Mouse (Mus musculus): ENCODE data around the gene Parvg. TPM values are rescaled to one million over a fixed set of nuclear protein-coding genes. Genes with fewer than 3 reads are reported as not detected.
A peak's percentile ranks its signal among the peaks of the same experiment; 100 is the strongest.
"Not testable (repeated sequence)": the region's sequence is repeated elsewhere in the genome, so short reads cannot be mapped to it uniquely, and the experiment has no call there.

Parvg gene
- 1 to 10 TPM; 2.0 to 3.1 TPM for total RNA-seq (2021)
- long read RNA-seq, experiment 1, partial matches to known transcripts, result 0 of 3 reads
- long read RNA-seq, experiment 1, other reads (novel, unspliced or antisense), result 2 of 3 reads
- long read RNA-seq, experiment 2, partial matches to known transcripts, result 0 of 1 reads
- long read RNA-seq, experiment 2, other reads (novel, unspliced or antisense), result 0 of 1 reads

DNA sequence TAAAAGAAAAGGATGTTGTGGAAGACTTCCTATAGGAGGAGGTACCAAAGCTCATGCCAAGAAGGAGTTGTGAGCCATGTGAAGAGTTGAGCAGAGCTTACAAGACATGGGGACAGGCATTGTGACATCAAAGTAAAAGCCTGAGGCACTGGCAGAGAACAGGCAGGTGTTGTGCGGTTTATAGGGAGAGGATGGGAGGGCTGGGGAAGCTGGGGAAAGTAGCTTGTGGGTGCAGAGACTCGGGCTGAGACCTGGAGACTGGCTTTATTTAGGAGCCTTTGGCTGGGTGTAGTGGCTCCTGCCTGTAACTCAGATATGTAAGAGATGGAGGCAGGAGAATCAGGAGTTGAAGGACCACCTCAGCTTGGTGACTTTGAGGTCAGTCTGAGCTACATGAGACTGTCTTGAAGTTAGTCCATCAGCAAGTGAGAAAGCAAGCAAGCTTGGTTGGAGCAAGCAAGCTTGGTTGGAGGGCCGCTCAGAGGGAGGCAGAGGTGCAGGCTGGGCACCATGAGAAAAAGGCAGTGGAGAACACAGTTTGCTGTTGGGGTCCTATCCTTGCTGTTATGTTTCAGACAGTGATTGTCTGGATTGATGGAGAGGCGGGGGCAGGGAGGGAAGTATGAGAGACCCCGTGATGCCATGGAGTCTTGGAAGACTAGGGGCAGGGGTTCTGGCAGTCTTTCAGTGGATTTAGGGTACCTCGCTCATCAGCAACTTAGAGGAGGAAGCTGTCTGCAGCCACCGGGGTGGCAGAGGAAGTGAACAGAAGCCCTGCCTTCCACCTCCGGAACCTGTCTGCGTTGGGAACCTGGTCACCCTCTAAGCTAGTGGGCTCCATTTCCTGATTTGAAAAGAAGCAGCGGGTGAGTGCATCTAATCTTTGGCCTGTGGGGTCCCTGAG lies at the start of gene Parvg:
Gene Parvg, plus strand, starts transcription at position 61 of the 904 bp plus-strand sequence.
- no peak for DNase-seq

DNA sequence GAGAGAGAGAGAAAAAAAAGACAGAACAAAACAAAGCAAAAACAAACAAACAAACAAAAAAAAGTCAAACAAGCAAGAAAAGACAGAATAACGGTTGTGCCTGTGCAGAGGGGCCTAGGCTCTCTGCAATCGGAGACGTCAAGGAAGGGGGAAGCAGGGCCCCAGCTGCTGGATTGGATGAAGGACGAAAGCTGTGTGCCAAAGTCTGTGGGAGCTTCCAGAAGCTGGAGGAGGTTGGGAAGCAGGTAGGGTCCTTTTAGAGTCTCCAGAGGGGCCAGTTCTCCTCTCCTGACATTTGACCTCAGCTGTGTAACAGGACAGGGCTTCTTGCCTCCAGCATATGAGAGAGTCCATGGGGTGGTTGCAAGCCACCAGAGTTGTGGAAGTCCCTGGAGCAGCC lies 47.8 kb upstream of the Parvg start:
- DNase-seq, result no peak

DNA sequence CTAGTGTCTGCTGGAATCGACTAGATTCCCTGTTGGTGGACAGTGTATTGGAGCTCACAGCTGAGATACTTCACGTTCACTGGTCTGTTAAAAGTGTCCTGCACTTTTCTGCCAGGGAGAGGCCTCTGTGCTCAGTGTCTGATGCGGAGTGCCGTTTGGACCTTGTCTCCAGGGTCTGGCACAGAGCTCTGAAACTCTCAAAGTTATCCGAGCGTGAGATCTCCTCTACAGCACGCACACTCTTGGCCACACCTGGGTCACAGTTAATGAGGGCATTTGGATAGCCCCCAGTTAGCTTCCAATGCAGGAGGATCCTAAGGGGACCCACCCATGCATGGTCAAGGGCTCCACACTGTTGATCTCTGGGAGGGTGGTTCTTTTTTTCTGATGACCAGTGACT lies 45.7 kb upstream of the Parvg start:
- DNase-seq, result no peak

DNA sequence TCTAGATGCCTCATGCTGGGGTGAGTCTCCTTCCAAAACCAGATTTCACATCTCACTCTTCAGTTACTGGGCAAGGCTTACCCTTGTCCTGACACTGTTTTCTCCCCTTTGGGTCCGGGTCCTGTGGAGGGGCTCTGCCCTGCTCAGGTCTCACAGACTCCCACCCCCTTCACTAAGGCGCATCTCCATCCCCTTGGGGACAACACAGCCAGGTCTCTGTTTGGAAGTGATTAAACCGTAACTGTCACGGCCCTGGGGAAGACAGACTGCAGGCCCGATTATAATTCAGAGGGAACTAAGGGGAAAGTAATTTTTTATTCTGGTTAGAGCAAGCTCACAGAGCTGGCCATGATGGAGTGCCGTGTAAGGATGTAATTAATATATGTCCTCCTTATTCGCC lies 45.2 kb upstream of the Parvg start:
- no peak for DNase-seq

DNA sequence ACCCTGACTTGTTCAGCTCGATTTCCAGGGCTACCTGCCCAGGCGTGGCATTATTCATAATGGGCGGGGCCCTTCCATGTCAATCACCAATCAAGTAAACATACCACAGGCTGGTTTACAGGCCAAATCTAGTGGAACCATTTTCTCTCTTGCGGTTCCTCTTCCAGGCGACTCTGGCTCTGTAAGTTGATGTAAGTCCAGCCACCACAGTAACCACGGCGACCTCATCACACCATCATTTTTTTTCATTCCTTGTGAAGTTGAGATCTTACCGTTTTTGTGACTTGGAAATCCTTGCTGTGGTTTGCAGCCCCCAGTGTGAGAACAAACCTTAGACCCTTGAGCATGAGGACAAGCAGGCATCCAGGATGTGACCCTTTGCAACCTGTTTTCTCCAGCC lies 43.5 kb upstream of the Parvg start:
- DNase-seq, result no peak

DNA sequence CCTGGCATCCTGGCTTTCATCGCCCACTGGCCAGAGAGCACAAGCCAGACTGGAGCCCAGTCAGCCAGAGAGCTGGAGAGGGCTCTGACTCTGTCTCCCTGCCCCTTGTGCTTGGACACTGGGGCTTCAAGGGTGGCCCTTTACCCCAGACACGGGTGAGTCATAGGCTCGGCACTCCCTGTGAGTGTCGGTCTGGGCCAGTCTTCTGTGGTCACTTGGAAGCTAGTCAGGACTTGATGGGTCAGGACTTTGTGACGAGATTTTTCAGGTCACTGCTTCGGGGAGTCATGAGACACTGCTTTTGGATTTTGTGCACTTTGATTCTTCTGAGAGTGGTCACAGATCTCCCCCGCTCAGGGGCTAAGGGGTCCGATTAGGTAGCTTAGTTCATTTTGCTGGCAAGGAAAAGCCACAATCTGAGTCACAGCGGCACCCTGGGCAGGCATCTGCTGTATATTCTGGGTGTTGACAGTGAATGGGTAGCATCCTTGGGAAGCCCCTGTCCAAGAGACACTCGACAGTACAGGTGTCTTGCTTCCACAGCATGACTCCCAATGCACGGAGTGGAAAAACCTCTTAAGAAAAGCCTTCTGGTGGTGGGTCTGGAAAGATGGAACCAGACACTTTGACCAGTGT lies 43.0 kb upstream of the Parvg start:
- peak in 1 of 2 experiments; percentile 56 for DNase-seq

DNA sequence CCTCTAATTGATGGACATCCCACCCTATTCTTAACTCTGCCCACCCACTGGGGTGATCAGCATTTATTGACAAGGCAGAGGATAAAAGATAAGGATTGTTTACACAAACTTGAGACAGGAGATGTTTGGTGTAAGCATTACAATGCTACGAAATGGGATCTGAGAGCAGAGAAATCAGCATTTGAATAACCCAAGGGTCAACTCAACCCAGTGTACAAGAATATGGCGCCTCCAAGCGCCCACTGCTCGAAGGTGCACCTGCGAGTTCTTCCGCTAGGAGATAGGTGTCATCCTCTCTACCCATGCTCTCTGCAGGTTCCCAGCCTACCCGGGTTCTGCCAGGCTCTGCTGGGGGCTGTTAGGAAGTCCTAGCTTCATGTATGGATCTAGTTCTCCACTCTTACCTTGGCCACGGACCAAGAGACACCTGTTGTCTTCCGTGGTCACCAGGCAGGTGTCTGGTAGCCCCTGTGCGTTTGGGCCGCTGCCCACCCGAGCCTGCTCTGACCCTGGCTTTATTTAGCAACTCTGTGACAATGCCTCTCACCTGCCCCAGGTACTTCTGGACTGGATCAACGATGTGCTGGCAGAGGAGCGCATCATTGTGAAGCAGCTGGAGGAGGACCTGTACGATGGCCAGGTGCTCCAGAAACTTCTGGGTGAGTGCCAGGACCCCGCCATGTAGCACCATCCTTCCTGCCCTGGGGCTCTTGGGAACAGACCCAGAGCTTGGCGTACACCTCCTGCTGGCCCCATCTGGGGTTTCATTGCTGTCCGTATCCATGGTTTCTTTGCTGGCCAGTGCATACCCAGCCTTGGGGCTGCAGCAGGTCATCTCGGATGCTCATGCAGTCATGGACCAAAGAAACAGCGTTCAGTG lies 41.4 kb upstream of the Parvg start:
- DNase-seq, result no peak

DNA sequence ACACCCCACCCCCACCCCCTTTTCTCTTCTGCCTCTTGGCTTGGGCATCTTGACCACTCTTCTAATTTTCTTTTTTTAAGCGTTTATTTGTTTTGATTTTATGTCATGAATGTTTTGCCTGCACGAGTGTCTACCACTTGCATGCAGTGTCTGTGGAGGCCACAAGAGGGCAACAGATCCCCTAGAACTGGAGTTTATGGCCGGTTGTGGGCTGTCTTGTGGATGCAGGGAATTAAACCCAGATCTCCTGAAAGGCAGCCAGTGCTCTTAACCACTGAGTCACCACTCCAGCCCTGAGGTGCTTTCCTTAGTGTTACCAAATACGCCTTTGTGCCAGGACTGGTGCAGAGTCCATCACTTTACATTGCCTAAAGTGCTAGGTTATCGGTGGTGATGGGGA lies 39.8 kb upstream of the Parvg start:
- peak in 1 of 2 experiments; percentile 64 for DNase-seq

DNA sequence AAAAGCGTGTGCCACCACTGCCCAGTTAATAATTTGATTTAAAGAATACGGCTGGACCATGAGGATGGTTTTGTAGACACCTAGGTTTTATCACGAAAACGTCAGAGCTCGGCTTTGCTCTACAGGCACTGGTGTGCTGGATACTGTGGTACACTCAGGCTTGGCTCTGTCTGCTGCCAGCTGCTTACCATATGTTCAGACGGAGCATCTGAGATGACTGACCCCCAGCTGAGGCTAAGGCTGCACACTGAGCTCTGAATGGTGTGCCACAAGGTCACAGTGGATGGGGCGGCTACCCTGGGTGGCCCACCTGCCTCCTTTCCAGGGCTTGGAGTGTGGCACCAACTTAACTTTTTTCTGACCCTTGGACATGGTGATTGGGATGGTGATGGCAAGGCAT lies 38.4 kb upstream of the Parvg start:
- DNase-seq, result no peak

DNA sequence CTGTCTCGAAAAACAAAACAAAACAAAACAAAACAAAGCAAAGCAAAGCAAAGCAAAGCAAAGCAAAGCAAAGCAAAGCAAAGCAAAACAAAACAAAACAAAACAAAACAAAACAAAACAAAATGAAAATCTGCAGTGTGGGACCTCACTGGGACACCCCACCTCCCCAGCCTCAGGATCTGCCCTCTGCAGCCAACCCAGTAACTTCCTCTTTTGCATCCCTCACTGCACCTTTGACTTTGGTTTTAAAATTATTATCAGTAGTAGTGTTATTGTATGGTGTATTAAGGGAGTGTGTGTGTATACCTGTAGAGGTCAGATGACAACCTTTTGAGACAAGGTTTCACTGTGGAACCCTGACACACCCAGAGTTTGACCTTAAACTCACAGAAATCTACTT lies 34.9 kb upstream of the Parvg start:
- DNase-seq, result not testable (repeated sequence)

DNA sequence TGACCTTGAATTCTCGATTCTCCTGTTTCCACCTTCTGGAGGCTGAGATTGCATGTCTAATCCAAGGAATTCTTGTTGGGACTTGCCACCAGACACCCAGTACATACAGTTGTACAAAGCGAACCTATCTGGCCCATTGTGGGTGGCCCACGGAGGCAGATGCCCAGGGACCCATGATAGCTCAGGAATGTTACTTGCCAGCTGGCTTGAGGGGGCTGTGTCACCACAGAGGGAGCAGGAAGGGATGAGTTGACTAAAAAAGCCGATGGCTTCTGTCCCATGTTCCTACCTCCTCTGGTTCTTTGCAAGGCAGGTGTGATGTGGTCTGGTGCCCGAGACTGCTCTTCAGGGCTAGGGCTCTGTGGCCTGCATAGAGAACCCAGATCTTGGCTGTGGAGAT lies 32.7 kb upstream of the Parvg start:
- DNase-seq, result no peak

DNA sequence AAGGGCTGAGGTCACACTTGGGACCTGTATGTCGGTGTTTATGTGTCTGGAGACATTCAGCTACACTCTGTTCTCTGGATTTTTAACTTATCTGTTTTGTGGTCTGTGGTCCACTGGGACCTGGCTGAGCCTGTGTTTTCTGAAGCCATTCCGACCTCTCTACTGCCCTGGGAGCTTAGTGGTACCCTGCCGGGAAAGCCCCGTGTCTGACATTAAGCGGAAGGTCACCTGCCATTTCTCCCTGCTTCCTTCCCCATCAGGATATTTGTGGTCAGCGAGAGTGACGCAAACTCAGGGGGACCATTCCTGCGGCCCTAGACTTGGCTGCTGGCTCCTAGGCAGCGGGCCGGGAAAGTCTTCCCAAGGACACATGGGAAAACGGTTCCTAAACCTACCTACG lies 30.2 kb upstream of the Parvg start:
- no peak for DNase-seq

DNA sequence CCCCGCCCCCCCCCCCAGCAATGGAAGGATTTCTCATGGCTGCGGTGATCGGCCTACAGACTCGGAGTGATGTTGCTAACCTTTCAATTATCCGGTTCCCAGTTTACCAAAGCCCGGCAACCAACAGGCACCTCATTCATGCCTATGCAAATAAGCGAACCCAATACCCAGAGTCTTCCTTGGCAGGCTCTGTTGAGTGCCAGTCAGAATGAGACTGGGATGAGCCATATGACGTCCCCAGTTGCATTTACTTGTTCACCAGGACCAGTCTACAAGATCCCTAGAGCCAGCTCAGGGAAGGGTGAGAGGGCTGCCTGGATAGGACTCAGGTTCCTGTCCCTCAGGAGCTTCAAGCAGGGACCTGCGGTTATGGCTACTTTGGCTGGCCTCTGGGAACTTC lies 29.4 kb upstream of the Parvg start:
- no peak for DNase-seq

DNA sequence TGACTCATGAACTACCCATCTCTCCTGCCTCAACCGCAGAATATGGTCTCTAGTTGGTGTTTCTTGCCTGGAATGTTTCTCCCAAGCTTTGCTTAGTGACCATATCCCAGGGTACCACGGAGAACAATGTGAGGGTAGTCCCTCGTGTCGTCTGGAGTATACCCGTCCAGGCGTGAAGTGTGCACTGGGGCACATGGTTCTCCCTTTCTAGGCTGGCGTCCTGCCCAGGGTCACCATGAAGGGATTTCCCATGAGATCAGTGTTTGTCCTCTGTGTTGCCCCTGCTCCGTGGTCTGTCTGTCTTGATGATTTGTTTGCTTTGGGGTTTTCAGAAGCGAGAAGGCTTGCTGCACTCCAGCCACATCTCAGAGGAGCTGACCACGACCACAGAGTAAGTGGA lies 28.6 kb upstream of the Parvg start:
- no peak for DNase-seq

DNA sequence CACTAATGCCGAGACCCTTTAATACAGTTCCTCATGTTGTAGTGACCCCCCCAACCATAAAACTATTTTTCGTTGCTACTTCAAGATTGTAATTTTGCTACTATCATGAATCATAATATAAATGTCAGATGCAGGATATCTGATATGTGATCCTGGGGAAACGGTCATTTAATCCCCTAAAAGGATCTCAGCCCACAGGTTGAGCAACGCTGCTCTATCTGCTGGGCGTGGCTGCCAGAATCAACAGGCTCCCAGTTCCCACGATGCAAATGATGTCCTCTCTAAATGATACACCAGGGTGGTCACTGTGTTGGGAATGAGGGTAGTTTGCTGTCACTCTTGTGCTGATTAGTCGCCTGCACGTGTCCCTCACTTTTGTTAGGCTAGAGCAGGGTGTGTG lies 26.4 kb upstream of the Parvg start:
- no peak for DNase-seq

DNA sequence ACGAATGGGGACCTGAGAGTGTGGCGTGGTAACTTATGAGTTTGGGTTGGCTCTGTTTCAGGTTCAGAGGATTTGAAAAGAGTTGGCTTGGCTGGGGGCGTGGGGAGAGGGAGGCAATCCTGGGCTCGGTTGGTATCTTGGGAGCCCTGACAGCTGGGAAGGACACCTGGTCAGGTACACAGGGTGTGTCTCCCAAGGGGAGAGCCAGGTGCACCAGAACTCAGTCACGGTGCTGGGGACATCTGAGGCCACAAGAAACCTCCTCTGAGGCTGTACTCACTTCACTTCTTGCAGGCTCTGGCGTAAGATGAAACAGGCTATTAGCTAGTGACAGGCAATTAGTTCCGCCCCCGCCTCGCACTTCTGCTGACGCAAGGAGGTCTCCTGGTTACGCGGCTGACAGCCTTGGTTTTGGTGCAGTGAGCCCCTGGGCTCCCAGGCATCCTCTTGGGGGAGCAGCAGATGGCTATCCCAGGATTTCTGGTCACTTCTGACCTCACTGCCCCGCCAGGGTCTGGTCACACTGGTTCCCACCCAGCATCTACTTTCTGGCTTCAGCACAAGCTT lies 24.9 kb upstream of the Parvg start:
- DNase-seq, result no peak

DNA sequence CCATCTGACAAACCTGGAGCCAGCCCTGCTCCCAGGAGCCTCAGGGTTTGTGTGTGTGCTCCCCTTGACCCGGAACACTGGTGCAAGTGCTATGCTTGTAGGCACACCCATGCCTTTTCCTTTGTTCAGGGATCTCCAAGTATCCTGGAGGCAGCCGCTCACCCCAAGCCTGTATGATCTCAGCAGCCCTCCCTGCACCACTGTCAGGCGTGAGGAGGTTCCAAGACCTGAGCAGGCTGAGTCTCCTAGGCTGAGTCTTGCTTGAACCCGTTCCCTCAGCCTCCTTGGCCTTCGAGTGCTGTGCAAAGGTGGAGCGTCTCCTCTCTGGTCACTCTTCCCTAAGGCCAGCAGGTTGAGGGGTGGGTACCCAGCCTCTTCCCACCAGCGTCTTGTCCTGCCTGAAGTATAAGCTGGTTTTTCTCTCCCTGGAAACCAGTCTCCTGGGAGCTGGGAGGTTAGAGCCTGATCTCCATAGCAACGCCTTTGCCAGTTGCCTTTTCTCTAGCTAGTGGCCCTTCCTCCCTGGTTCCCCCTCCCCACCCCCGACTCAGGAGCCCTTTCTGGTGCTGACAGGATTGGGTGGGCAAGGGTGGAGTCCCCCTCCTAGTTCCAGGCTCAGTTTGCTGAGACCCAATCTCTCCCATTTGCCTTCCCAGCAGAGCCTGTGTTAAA lies 24.0 kb upstream of the Parvg start:
- no peak for DNase-seq

DNA sequence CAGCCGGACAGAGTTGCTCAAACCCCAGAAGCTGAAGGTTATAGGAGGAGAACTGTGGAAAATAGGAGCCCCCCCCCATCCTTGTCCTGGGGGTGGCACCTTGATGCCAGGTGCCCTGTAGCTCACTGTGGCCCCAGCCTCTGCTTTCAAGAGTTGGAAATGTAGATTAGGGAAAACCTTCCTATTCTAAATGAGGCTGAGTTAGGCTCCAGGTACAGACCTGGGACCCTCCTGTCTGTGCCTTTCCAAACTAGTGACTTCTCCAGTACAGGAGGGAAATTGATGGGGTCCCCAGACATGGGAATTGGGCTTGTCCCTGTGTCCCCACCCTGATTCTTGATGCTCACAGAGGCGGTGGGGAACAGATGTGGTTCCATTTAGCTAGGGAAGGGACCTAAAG lies 23.2 kb upstream of the Parvg start:
- no peak for DNase-seq

DNA sequence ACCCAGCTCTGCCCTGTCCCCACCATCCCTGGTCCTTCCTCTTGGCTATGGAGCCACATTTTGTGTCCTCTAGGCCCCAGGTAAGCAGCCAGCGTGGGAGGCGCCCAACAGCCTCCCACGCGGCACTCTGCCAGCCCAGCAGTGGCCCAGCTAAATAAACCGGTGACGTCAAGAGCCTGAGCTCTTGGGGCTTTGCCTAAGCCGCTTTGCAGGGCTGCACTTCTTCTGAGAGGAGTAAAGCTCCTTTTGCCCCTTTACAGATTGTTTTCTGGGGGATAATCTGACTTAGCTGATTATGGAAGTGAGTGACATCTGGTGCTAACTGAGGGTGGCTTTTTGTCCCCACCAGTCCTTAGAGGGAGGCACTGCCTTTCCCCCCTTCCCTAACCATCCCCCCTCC lies 22.8 kb upstream of the Parvg start:
- peak; percentile 62 to 67 for DNase-seq

DNA sequence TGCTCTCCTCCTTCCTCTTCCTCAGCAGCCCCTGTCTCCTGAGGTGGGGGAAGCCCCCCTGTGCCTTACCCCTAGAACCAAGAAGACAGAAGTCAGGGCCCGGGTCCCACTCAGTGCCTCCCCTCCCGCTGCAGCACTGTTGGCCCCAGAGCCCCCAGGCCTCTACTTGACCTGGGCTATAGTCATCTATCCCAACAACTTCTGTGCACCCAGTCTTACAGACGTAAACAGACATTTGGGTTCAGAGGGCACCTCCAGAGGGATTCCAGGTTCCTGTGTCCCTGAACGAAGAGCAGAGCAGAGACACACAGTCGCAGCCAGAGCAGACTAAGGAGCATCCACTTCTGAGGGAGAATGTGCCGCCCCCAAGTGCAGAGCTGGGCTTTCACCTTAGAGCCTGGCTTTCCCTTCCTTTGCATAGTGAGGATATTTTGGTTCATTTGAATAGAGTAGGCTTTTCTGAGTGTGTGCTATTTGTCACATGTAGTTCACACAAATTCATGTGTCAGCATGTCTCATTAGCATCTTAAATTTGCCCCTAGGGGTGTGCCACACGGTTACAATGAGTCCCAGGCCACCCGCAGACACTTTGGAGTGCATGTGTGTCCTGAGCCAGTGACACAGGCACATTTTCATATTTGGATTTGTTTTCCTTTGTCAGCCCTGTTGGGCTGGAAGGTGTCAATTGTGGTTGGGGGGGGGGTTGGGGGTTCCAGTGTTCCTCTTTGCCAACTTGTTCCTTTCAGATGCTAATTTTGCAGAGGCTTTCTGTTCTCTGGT lies 22.0 kb upstream of the Parvg start:
- no peak for DNase-seq

DNA sequence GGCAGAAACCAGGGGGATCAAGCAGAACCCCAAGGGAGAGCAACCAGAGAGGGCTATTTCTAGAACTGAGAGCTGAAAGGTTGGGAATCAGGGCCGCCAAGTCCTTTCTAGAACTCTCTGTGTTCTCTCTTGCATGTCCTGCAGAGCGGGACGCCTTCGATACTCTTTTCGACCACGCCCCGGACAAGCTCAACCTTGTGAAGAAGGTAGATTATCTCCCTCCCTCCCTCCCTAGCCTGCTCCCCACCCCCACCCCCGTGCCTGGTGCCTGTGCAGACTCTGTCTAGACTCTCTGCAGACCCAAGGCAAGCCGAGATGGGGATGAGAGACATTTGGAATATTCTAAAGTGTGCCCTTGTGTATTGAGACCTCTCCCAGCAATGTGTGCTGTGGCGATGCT lies 20.6 kb upstream of the Parvg start:
- DNase-seq, result no peak
